Mouse (Mus musculus) midbrain, embryonic 16.5 days (tissue): ENCODE data around the gene Chordc1. TPM values are rescaled to one million over a fixed set of nuclear protein-coding genes. Genes with fewer than 3 reads are reported as not detected.

Experiments
- polyA plus RNA-seq: library from polyadenylated mRNA; unstranded; fragments of >200 nt; fragmentation: Nextera tagmentation; extraction: Ambion mirVana; gene quantifications from 2 replicates; pipeline ENCODE4 v1.2.1, GENCODE M21; 2015

The Chordc1 gene
- polyA plus RNA-seq, 1 experiment from 2014 or later: 115 TPM

Other genes with a start within 250 kb of the Chordc1 start
- 2.0 and 2.4 TPM in 2 replicates for gene Naalad2, start 110.9 kb downstream of the Chordc1 start, polyA plus RNA-seq
- not detected in 2 replicates for gene Ubtfl1, start 112.3 kb downstream of the Chordc1 start, polyA plus RNA-seq
- 0.09 and 0.20 TPM in 2 replicates for gene Mbd3l2, start 138.5 kb downstream of the Chordc1 start, polyA plus RNA-seq
- 49.4 and 50.9 TPM in 2 replicates for gene Zfp558, start 186.1 kb downstream of the Chordc1 start, polyA plus RNA-seq
- gene Mbd3l1, start 186.2 kb downstream of the Chordc1 start, polyA plus RNA-seq: not detected in 2 replicates